Mouse (Mus musculus) hindbrain, embryonic 14.5 days (tissue): ENCODE measurements around the gene Atp1a2. TPM values are rescaled to one million over a fixed set of nuclear protein-coding genes. Genes with fewer than 3 reads are reported as not detected.

Experiments used
- ATAC-seq: fragments of 200-750 bp; cut with Nextera tagmentation; 2 replicates; pipeline ENCODE4 v1.8.0; 2017; ENCODE audit warnings: moderate number of reproducible peaks, mild to moderate bottlenecking, moderate TSS enrichment, moderate library complexity; ENCODE audit not compliant: low FRiP score
- DNase-seq: peaks from one replicate; pipeline ENCODE4 v3.0.0-alpha.2; 2015; ENCODE audit warnings: low spot score
- H3K27ac ChIP-seq: fragments of 300-500 bp; sonication (generic); 2 replicates; pipeline ENCODE4 v1.5.1; 2014; ENCODE audit warnings: mild to moderate bottlenecking, moderate library complexity
- H3K27me3 ChIP-seq: fragments of 300-500 bp; sonication (generic); 2 replicates; pipeline ENCODE4 v1.6.1; 2014; ENCODE audit warnings: mild to moderate bottlenecking, low read length, mixed read lengths; ENCODE audit not compliant: control insufficient read depth, insufficient read depth
- H3K36me3 ChIP-seq: fragments of 300-500 bp; sonication (generic); replicated peaks from 2 replicates; pipeline ENCODE4 v1.6.1; 2014; ENCODE audit not compliant: control insufficient read depth, insufficient read depth
- H3K4me1 ChIP-seq: fragments of 300-500 bp; sonication (generic); replicated peaks from 2 replicates; pipeline ENCODE4 v1.6.1; 2014; ENCODE audit warnings: antibody characterized with exemption, low read length, mixed read lengths; ENCODE audit not compliant: control insufficient read depth, insufficient read depth
- H3K4me2 ChIP-seq: fragments of 300-500 bp; sonication (generic); replicated peaks from 2 replicates; pipeline ENCODE4 v1.6.1; 2014; ENCODE audit warnings: mild to moderate bottlenecking, moderate library complexity
- H3K4me3 ChIP-seq: fragments of 300-500 bp; sonication (generic); replicated peaks from 2 replicates; pipeline ENCODE4 v1.5.1; 2014; ENCODE audit warnings: mild to moderate bottlenecking, low read length
- H3K9ac ChIP-seq: fragments of 300-500 bp; sonication (generic); 2 replicates; pipeline ENCODE4 v1.6.1; 2014
- H3K9me3 ChIP-seq: fragments of 300-500 bp; sonication (generic); 2 replicates; pipeline ENCODE4 v1.6.1; 2016; ENCODE audit warnings: low read length; ENCODE audit not compliant: control insufficient read depth
- WGBS: fragments of 180-500 bp; shearing (Covaris S2); extraction: QIAGEN DNeasy Blood & Tissue Kit; methylation state at CpG from one replicate; pipeline ENCODE4 v1.1.7; 2014; 5-methylcytosine and 5-hydroxymethylcytosine counted together
- polyA plus RNA-seq: library from polyadenylated mRNA; unstranded; fragments of >200 nt; fragmentation: Nextera tagmentation; extraction: Ambion mirVana; gene quantifications from 2 replicates; pipeline ENCODE4 v1.2.1, GENCODE M21; 2014

Atp1a2 gene
- polyA plus RNA-seq, 1 experiment from 2014 or later: 29.5 TPM

DNA sequence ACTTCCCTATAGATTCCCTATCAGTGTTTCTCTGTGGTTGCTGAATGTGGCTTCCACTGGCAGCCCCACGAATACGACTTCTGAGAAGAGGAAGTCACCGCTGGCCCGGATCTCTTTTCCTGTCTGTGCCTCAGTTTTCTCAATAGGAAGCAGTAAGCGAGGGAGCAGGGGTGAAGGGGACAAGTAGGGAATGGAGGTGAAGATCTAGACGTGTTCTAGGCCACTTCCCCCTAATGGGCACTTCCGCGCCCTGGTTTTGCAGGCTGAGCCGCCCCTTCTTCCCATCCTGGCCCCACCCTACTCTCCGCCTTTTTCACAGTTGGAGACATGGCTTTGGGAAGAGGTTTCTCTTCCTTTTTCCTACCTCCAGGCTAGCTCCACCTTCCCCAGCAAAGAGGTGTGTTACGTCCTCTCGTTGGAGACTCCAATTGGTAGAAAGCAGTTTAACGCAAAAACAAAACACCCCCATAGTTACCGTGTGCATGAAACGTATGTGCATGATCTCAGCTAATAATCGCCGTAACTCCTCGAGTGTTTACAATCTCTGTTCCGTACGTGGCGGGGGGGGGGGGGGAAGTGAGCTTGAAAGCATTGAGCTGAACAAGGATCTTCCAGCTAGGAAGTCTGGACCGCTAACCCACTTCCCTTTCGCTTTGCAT, 13.5 kb upstream of the Atp1a2 start:
- Histone ChIP-seq H3K9ac (peak overlapping the region; percentile 62), H3K27me3 (no peaks in the 10 kb centered on the region), H3K4me2 (peak overlapping the region; percentile 89), H3K4me1 (peaks cover 50% of the 10 kb centered on the region; the same call in 1 of the 2 replicates), H3K27ac (peak overlapping the region; percentile 88), H3K4me3 (peak overlapping the region; percentile 51), H3K36me3 (0 out of 2 replicates have a peak, but pooled peaks cover 2% of the 10 kb centered on the region), H3K9me3 (no peaks in the 10 kb centered on the region)
- ATAC-seq: no peak
- DNase-seq: peak; percentile 48
- 10% methylated on average over 23 of the region's 23 CpGs for WGBS

DNA sequence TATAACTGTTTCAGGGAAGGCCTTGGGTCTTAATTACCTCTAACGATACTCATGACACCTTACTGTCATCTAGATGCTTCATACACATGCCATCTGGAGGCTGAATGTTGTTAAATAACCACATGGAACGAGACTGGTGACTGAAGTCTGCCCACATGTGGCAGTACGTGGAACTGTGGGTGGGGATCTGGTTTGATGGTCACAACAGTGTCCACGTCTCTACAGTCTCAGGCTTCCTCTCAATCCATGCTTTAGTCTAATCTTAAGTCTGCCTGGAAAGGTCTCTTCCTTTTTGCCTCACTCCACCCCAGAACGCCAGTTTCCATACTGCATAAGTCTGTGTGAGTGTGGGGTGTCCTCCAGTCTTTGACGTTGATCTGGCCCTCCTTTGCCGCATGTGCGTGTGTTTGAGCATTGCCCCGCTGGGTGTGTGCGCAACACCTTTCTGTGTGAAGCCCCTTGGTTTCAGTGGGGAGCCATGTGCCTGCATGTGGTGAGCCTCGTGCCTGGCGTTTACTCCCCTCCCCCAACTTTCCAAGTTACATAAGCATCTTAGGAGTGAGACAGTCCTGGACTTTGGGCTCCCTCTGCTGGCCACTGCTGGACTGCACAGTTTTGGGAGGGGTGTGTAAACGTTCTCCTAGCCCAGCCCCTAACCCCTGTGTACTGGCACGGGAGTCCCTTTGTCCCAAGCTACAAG, 12.0 kb upstream of the Atp1a2 start:
- peak overlapping the region; percentile 58 for H3K4me2 ChIP-seq
- H3K9me3 ChIP-seq: no peaks in the 10 kb centered on the region
- H3K27me3 ChIP-seq: no peaks in the 10 kb centered on the region
- peak overlapping the region; percentile 11; the same call in 1 of the 2 replicates for H3K4me3 ChIP-seq
- H3K4me1 ChIP-seq: peaks cover 44% of the 10 kb centered on the region; the same call in 1 of the 2 replicates
- peak overlapping the region; percentile 72 for H3K27ac ChIP-seq
- DNase-seq: peak; percentile 97
- H3K9ac ChIP-seq: peak overlapping the region; percentile 38; the same call in 1 of the 2 replicates
- no peaks in the 10 kb centered on the region for H3K36me3 ChIP-seq
- ATAC-seq: peak; percentile 75
- WGBS: 1% methylated on average over 14 of the region's 14 CpGs

DNA sequence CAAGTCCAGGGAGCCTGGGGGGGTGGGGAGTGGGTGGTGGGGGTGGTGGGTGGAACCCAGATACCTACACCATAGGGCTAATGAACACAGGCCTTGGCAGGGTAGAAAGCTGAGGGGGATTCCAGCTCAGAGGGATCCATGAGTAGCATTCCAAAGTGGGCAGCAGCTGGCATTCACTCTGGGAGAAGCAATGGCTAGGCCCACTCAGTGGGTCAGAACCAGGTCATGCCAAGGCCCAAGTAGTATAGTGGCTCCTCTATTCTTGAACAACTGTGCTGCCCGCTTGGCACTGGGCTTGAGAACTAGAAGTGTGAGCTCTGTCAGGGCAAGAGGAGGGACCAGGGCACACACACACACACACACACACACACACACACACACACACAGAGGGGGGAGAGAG, 10.5 kb upstream of the Atp1a2 start:
- no peaks in the 10 kb centered on the region for H3K9me3 ChIP-seq
- no peaks in the 10 kb centered on the region for H3K36me3 ChIP-seq
- H3K4me1 ChIP-seq: peaks cover 32% of the 10 kb centered on the region; the same call in 1 of the 2 replicates
- DNase-seq: no peak
- H3K9ac ChIP-seq: no peak overlapping the region
- H3K4me2 ChIP-seq: no peak overlapping the region
- WGBS: no CpG with 5 or more reads among the region's 1 CpGs
- ATAC-seq: no peak
- H3K27me3 ChIP-seq: no peaks in the 10 kb centered on the region
- H3K4me3 ChIP-seq: no peak overlapping the region
- H3K27ac ChIP-seq: peak overlapping the region; percentile 3; the same call in 1 of the 2 replicates

DNA sequence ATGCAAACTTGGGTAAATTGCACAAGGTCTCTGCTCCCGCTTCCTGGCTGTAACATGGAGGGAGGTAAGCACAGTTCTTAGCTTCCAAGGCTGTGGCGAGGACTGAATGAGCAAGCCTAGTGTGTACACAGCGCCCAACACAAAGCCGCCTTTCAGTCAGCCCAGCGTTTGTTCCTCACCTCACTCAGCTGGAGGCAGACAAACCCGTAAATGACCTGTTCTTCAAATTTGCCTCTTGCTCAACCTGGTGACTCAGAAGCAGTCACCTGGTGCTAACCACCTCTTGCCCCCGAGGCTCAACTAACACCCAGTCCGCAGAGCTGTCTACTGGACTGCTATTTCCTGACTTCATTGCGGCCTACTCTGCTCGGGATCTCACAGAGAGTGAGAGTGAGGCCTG, 10.1 kb upstream of the Atp1a2 start:
- ATAC-seq (no peak), DNase-seq (no peak)
- Histone ChIP-seq H3K36me3 (no peaks in the 10 kb centered on the region), H3K27ac (peak overlapping the region; percentile 3; the same call in 1 of the 2 replicates), H3K4me1 (peaks cover 30% of the 10 kb centered on the region; the same call in 1 of the 2 replicates), H3K27me3 (no peaks in the 10 kb centered on the region), H3K4me2 (no peak overlapping the region), H3K4me3 (no peak overlapping the region), H3K9me3 (no peaks in the 10 kb centered on the region), H3K9ac (no peak overlapping the region)
- 56% methylated on average over 10 of the region's 10 CpGs for WGBS

DNA sequence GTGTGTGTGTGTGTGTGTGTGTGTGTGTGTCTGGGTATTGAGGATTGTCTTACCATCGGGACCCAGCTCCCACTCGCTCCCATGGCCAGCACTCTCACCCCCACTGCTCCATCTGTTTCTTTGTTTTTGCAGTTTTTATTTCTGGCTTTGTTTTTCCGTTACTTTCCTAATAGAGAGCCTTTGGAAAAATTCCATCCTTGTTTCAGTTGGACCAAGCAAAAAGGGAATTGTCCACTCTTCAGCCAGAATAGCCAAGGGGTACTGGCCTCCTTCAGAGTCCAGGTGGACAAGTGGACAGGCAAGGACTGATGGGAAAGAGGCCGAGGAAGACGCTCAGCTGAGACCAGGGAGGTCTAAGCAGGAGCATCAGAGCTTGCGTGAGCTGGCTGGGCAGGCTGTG, 9.0 kb upstream of the Atp1a2 start:
- DNase-seq: no peak

DNA sequence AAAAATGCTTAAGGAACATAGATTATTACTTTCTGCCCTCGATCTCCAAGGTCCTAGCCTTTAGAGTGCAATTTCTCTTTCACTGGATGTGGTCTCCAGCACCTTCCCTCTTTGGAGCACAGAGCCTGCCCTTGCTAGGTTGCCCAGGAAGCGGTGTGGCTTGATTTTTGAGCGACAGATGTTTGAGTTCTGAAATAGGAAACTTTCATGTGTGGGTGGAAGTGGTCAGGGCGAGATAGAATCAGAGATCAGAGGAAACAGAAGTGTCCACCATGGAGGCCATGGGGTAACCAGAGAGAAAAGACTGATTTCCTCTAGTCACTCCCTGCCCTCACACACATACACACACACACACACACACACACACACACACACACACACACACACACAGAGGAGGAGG, 8.3 kb upstream of the Atp1a2 start:
- Histone ChIP-seq H3K36me3 (no peaks in the 10 kb centered on the region), H3K4me3 (no peak overlapping the region), H3K9me3 (no peaks in the 10 kb centered on the region), H3K4me1 (peaks cover 24% of the 10 kb centered on the region), H3K27me3 (no peaks in the 10 kb centered on the region), H3K27ac (no peak overlapping the region), H3K9ac (no peak overlapping the region), H3K4me2 (no peak overlapping the region)
- no peak for ATAC-seq
- WGBS: 80% methylated on average over 4 of the region's 4 CpGs
- DNase-seq: no peak

More for the DNA sequence above, 9.0 kb upstream of the Atp1a2 start:
- 80% methylated on average over 6 of the region's 6 CpGs for WGBS
- Histone ChIP-seq H3K4me3 (no peak overlapping the region), H3K27ac (no peak overlapping the region), H3K4me1 (peaks cover 25% of the 10 kb centered on the region; the same call in 1 of the 2 replicates), H3K27me3 (no peaks in the 10 kb centered on the region), H3K36me3 (no peaks in the 10 kb centered on the region), H3K4me2 (no peak overlapping the region), H3K9ac (no peak overlapping the region), H3K9me3 (no peaks in the 10 kb centered on the region)
- ATAC-seq: no peak

DNA sequence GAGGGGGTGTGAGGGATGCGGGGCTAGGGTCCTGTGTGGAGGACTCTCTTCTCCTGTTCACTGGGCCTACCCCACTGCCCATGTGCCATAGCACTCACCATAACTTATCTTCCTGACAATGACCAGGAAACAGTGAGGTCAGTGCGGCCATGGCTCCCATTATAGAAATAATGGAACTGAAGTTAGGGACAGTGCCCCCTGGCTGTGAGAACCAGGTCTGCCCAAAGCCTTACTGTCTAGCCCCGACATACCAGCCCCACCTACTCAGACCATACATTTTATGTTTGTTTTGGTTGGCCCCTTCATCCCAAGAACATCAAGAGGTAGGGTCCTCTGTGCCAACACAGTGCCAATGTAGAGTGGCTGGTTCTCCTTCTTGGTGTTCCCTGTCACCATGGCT, 7.8 kb upstream of the Atp1a2 start:
- ATAC-seq: no peak
- WGBS: 72% methylated on average over 3 of the region's 3 CpGs
- H3K27ac ChIP-seq: no peak overlapping the region
- H3K9ac ChIP-seq: no peak overlapping the region
- H3K27me3 ChIP-seq: no peaks in the 10 kb centered on the region
- H3K4me2 ChIP-seq: no peak overlapping the region
- no peak for DNase-seq
- no peaks in the 10 kb centered on the region for H3K36me3 ChIP-seq
- no peaks in the 10 kb centered on the region for H3K9me3 ChIP-seq
- H3K4me3 ChIP-seq: no peak overlapping the region
- peaks cover 25% of the 10 kb centered on the region for H3K4me1 ChIP-seq

DNA sequence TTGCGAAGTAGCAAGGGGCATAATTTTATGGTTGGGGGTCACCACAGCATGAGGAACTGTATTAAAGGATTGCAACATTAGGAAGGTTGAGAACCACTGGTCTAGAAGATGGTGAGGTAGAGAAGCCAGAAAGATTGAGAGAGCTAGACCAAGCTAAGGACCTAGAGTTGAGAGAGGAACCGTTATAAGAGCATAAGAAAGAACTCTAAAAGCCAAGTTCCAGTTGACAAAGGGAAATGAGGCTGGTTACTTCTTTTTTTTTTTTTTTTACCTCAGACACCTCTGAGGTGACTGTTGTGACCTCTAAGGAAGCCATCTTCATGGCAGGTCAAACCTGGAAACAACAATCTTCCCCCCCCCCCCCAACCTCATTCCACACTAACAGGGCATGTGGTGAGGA, 7.3 kb upstream of the Atp1a2 start:
- H3K27ac ChIP-seq: no peak overlapping the region
- no peaks in the 10 kb centered on the region; the same call in 1 of the 2 replicates for H3K27me3 ChIP-seq
- peaks cover 25% of the 10 kb centered on the region for H3K4me1 ChIP-seq
- no peaks in the 10 kb centered on the region for H3K9me3 ChIP-seq
- no peaks in the 10 kb centered on the region for H3K36me3 ChIP-seq
- no peak overlapping the region for H3K4me2 ChIP-seq
- no peak overlapping the region for H3K9ac ChIP-seq
- WGBS: 99% methylated on average over 2 of the region's 2 CpGs
- no peak overlapping the region for H3K4me3 ChIP-seq
- DNase-seq (no peak), ATAC-seq (no peak)

DNA sequence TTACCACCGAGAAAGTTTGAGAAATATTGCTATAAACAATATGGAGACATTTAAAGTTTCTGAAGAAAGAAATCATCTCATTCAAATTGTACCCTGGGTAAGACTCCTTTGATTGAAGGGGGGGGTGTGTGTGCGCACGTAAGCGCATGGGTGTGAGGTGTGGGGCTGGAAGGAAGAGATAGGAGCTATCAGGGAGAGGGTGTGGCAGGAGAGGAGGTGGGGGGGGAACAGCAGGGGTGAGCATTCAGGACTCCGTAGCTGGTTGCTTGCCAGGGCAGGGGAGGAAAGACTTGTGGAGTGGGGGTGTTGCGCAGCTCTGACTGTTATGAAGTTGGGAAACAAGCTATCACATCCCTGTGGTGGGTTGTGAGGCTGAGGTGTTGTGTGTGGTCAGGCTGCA, 6.6 kb upstream of the Atp1a2 start:
- H3K27me3 ChIP-seq: no peaks in the 10 kb centered on the region; the same call in 1 of the 2 replicates
- no peaks in the 10 kb centered on the region for H3K36me3 ChIP-seq
- H3K4me3 ChIP-seq: no peak overlapping the region
- no peaks in the 10 kb centered on the region for H3K9me3 ChIP-seq
- H3K4me2 ChIP-seq: no peak overlapping the region
- H3K27ac ChIP-seq: no peak overlapping the region
- H3K9ac ChIP-seq: no peak overlapping the region
- H3K4me1 ChIP-seq: peaks cover 21% of the 10 kb centered on the region
- 71% methylated on average over 6 of the region's 6 CpGs for WGBS
- DNase-seq (no peak), ATAC-seq (no peak)
